ENCODE assay signal across 8 mouse cellular contexts in genomic region chr11:5260942-5261459, GRCm38 (mm10). TPM values are rescaled to one million over a fixed set of nuclear protein-coding genes. Genes with fewer than 3 reads are reported as not detected.
DNase-seq lines count a peak whose midpoint lies in the region; ATAC-seq and TF ChIP-seq lines count a peak whose summit lies in the region.

No protein-coding gene starts in this region.

- peak overlapping the region; percentile 67 for H3K9ac ChIP-seq in kidney, embryonic 14.5 days (ENCODE audit: low read depth, low read length)

- DNase-seq in 3134 (ENCODE audit: extremely low read depth, insufficient read length, low spot score) (peak; percentile 75), G1E (ENCODE audit: low spot score) (peak; percentile 34)
- DNase-seq in cerebellum, postnatal 25 days = peak; percentile 43 to 49
- DNase-seq in lung, postnatal 14 days = peak; percentile 59
- DNase-seq in retina, postnatal 1 day = peak; percentile 57
- no peak for DNase-seq in layer of hippocampus, adult 9-10 months (ENCODE audit: low spot score)

- peaks cover 38% of the 10 kb centered on the region for H3K27me3 ChIP-seq in G1E (ENCODE audit: insufficient read depth, low read length)
- H3K27me3 ChIP-seq in kidney, embryonic 14.5 days (ENCODE audit: control insufficient read depth, insufficient read depth, low read length) = no peaks in the 10 kb centered on the region

- peak overlapping the region; percentile 61 for H3K4me2 ChIP-seq in kidney, embryonic 14.5 days (replicated peaks; ENCODE audit: low read depth, low read length)

- ATAC-seq in G1E (ENCODE audit: extremely low read depth, insufficient number of reproducible peaks, low FRiP score, poor library complexity, severe bottlenecking) = no peak
- ATAC-seq in granulocyte monocyte progenitor cell, adult 5-6 weeks (replicated peaks; ENCODE audit: poor library complexity, severe bottlenecking) = peak; percentile 30
- ATAC-seq in kidney, embryonic 14.5 days (ENCODE audit: low FRiP score, low TSS enrichment) = peak; percentile 43

- peak overlapping the region; percentile 90 for H3K4me3 ChIP-seq in G1E (ENCODE audit: low read depth, low read length)
- H3K4me3 ChIP-seq in kidney, embryonic 14.5 days (ENCODE audit: low read length) = peak overlapping the region; percentile 55

- peaks cover 24% of the 10 kb centered on the region for H3K4me1 ChIP-seq in G1E (ENCODE audit: insufficient read depth, low read depth, low read length)
- peaks cover 20% of the 10 kb centered on the region for H3K4me1 ChIP-seq in kidney, embryonic 14.5 days (ENCODE audit: control insufficient read depth, insufficient read depth, low read length)

- under 1% methylated on average over 34 of the region's 42 CpGs for WGBS in kidney, embryonic 14.5 days

- H3K36me3 ChIP-seq in G1E (replicated peaks) = no peaks in the 10 kb centered on the region
- H3K36me3 ChIP-seq in kidney, embryonic 14.5 days (ENCODE audit: control insufficient read depth, insufficient read depth, low read length) = no peaks in the 10 kb centered on the region

- TF ChIP-seq CTCF in G1E (IDR thresholded peaks at IDR 0.05; ENCODE audit: low read depth, low read length) = no peak

- no peaks in the 10 kb centered on the region for H3K9me3 ChIP-seq in G1E (replicated peaks)
- no peaks in the 10 kb centered on the region for H3K9me3 ChIP-seq in kidney, embryonic 14.5 days (ENCODE audit: control insufficient read depth, low read length)

- peak overlapping the region; percentile 14 for H3K27ac ChIP-seq in kidney, embryonic 14.5 days (ENCODE audit: low read depth, low read length)

RNA-seq across cellular contexts. Expression of gene Kremen1, which starts 0.4 kb away (rescaled TPM):
- total RNA-seq in G1E (2014; fragmentation: Nextera tagmentation) (2.3 and 3.4 TPM in 2 replicates), G1E (2017) (2.7 and 3.0 TPM in 2 replicates)
- polyA plus RNA-seq in G1E (2012) = 2.8 and 2.9 TPM in 2 replicates
- 4.1 and 6.8 TPM in 2 replicates for total RNA-seq in granulocyte monocyte progenitor cell, adult 5-6 weeks (2014; fragmentation: Nextera tagmentation)
- total RNA-seq in granulocyte monocyte progenitor cell, adult 5-6 weeks (2017) = 1.9 and 2.1 TPM in 2 replicates
- polyA plus RNA-seq in kidney, embryonic 14.5 days (2014; fragmentation: Nextera tagmentation; extraction: Ambion mirVana) = 7.8 and 17.2 TPM in 2 replicates
